In the genomic region with DNA sequence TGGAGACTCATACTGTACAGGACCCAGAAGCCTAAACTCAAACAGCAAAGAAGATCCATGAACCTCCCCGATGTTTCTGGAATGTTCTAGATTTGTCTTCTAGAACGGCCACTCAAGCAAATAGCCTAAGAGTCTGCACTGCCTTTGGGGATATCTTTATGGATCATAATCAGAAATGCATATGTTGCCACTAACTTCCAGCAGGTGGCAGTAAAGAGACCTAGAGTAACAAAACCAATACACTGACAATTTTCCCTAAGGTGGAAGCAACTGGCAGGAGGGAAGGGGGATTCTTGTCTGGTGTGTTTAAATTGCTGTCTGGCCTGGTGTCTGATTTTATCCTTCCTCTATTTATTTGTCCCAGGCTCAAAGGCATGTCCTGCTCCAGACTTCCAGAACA, we compare ENCODE assay signal across 8 mouse cellular contexts.
DNase-seq lines count a peak whose midpoint lies in the region; ATAC-seq and TF ChIP-seq lines count a peak whose summit lies in the region.
"Had no signal": no experiment of that assay in that cellular context is flagged by ENCODE, and none has a peak within 500 bp of the region (broad histone marks: within the 10 kb centered on the region; RNA-seq: fewer than 3 reads in every experiment).

No protein-coding gene starts in this region.

- in situ Hi-C loops in Patski (cut with MboI; ENCODE audit: low pct_unique_long_range_greater_than_20kb): loop anchor here (25.0 kb wide), 1 partner anchor 1520 kb away; no protein-coding TSS in a partner anchor

- CTCF ChIA-PET in Patski (lab: Charles Lee): no interaction called here

- no peak overlapping the region for H3K4me3 ChIP-seq in neural tube, embryonic 15.5 days (replicated peaks)
- no peak overlapping the region for H3K4me3 ChIP-seq in forebrain, embryonic 13.5 days

- H3K27ac ChIP-seq in neural tube, embryonic 15.5 days (replicated peaks): no peak overlapping the region
- no peak overlapping the region for H3K27ac ChIP-seq in forebrain, embryonic 13.5 days

- DNase-seq in layer of hippocampus, adult 11-12 months (ENCODE audit: low spot score): peak; percentile 63
- DNase-seq in layer of hippocampus, postnatal 36 days: no peak
- DNase-seq in CD8-positive naive resting alpha-beta T cell, adult 2 months (ENCODE audit: low read depth in 2 of 2, low spot score in 2 of 2): peak; percentile 11 to 40
- no peak for DNase-seq in Patski (ENCODE audit: low read depth, low spot score)
- peak; percentile 39 for DNase-seq in lung, postnatal 14 days
- DNase-seq: cerebellum, adult 11 months had no signal

- peaks cover 7% of the 10 kb centered on the region for H3K27me3 ChIP-seq in Patski
- 0 out of 2 replicates have a peak, but pooled peaks cover 3% of the 10 kb centered on the region for H3K27me3 ChIP-seq in neural tube, embryonic 15.5 days (replicated peaks)
- 0 out of 2 replicates have a peak, but pooled peaks cover 3% of the 10 kb centered on the region for H3K27me3 ChIP-seq in forebrain, embryonic 13.5 days

- no peak overlapping the region for H3K4me2 ChIP-seq in neural tube, embryonic 15.5 days
- H3K4me2 ChIP-seq in forebrain, embryonic 13.5 days: no peak overlapping the region

- no peaks in the 10 kb centered on the region for H3K36me3 ChIP-seq in neural tube, embryonic 15.5 days
- H3K36me3 ChIP-seq in forebrain, embryonic 13.5 days (ENCODE audit: poor library complexity, severe bottlenecking): no peaks in the 10 kb centered on the region

- H3K9ac ChIP-seq in neural tube, embryonic 15.5 days (replicated peaks): no peak overlapping the region
- H3K9ac ChIP-seq in forebrain, embryonic 13.5 days: no peak overlapping the region

- peaks cover 10% of the 10 kb centered on the region for H3K4me1 ChIP-seq in neural tube, embryonic 15.5 days
- H3K4me1 ChIP-seq in forebrain, embryonic 13.5 days: no peaks in the 10 kb centered on the region

- 92% methylated on average over 2 of the region's 2 CpGs for WGBS in neural tube, embryonic 15.5 days
- 96% methylated on average over 2 of the region's 2 CpGs for WGBS in forebrain, embryonic 13.5 days

- peaks cover 3% of the 10 kb centered on the region; the same call in 1 of the 2 replicates for H3K9me3 ChIP-seq in neural tube, embryonic 15.5 days (replicated peaks)
- 0 out of 2 replicates have a peak, but pooled peaks cover 6% of the 10 kb centered on the region for H3K9me3 ChIP-seq in forebrain, embryonic 13.5 days (replicated peaks)

- POLR2A ChIA-PET in Patski (lab: Charles Lee): no interaction called here

- peak; percentile 60 for TF ChIP-seq CTCF in Patski (IDR thresholded peaks at IDR 0.05)

- ATAC-seq in Patski: no peak
- no peak for ATAC-seq in neural tube, embryonic 15.5 days (ENCODE audit: low FRiP score)
- ATAC-seq in forebrain, embryonic 13.5 days: no peak

Comparison
In these comparisons a context has a peak if more than half of its experiments do, and no peak if none do; other contexts are left out.
1. DNase-seq: peak in layer of hippocampus, adult 11-12 months (single experiment), CD8-positive naive resting alpha-beta T cell, adult 2 months (2 of 2) and lung, postnatal 14 days (single experiment); none in layer of hippocampus, postnatal 36 days (0 of 2) and Patski (single experiment).